Mouse (Mus musculus) brain, embryonic 18.5 days (tissue): ENCODE measurements around the gene Gm5089.

Experiments used
- DNase-seq: peaks from one replicate; pipeline ENCODE4 v3.0.0-alpha.2; 2012; ENCODE audit warnings: low read depth, low spot score

The Gm5089 gene

DNA sequence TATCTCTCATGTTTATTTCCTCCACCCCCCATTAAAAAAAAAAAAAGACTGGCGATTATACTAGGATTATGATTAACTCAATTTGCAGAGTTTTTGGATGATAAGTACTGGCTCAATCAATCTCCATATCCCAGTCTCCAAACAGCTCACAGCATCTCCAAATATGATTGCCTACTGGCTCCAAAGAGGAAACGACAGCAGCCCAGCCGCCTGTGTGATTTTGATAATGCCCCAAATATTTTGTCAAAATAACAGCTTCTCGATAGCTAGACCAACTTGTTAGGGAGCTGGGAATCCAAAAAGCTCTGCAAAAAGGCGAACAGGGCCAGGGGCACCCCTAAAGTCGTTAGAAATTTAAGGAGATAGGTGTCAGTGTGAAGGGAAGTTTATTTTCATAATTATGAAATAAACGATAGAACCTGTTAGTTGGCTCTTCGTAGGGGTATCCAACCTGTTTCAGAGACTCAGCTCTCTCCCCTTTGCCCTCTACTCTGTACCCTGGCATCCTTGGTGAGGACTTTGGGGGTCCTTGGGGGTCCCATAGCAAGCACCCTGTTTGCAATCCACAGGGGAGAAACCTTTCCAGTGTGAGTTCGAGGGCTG is 27.2 kb upstream of the Gm5089 start:
- DNase-seq, result no peak

DNA sequence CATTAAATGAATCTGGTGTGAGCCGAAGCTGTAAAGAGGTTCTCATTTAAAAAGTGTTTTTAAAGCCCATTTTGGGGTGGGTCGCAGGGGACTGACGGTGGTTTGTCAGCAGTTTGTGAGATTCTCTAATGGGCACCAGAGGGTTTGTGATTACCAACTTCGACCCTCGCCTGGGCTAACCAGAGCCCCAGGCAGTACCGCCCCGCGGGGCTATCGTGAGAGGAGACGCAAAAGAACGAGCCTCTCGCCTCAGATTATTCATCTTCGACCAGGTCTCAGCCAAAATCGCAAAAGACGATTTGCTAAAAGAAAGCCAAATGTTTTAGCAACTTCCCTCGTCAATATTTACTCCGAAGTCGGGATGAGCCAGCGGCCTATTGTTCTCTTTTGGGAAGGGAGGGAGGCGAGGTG is 26.4 kb upstream of the Gm5089 start:
- no peak for DNase-seq

DNA sequence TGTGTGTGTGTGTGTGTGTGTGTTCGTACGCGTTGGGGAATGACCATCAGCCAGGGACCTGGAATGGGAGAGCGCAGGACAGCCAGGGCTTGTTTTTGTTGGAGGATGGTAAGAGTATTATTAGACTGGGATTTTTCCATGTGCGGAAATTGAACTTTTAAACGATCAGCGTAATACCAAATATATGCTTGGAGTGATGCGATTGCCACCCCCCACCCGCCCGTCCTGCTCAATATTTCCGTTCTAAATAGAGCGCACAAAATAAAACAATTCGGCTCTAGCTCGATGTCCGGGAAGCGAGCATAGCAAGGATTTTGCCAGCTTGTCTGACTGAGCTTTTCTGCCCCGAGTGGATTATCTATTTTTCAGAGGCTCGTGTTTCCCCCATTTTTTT is 25.9 kb upstream of the Gm5089 start:
- DNase-seq, result no peak

DNA sequence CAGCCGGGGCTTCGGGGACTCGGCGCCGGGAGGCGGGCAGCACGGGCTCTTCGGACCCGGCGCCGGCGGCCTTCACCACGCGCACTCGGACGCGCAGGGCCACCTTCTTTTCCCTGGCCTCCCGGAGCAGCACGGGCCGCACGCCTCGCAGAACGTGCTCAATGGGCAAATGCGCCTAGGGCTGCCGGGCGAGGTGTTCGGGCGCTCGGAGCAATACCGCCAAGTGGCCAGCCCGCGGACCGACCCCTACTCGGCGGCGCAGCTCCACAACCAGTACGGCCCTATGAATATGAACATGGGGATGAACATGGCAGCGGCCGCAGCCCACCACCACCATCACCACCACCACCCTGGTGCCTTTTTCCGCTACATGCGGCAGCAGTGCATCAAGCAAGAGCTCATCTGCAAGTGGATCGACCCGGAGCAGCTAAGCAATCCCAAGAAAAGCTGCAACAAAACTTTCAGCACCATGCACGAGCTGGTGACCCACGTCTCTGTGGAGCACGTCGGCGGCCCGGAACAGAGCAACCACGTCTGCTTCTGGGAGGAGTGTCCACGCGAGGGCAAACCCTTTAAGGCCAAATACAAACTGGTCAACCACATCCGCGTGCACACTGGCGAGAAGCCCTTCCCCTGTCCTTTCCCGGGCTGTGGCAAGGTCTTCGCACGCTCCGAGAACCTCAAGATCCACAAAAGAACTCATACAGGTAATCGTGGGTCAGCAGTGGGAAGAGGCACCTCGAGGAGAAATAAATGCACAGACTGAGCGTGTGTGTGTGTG is 25.3 kb upstream of the Gm5089 start:
- DNase-seq, result no peak

DNA sequence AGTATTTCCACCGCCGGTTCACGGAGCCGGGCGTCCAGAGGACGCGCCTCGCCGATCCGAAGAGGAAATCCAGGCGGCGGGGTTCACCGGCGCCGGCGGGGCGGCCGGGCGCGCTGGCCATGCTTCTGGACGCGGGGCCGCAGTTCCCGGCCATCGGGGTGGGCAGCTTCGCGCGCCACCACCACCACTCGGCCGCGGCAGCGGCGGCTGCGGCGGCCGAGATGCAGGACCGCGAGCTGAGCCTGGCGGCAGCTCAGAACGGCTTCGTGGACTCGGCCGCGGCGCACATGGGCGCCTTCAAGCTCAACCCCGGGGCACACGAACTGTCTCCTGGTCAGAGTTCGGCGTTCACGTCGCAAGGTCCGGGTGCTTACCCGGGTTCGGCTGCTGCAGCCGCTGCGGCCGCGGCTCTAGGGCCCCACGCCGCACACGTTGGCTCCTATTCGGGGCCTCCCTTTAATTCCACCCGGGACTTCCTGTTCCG is 24.7 kb upstream of the Gm5089 start:
- DNase-seq, result no peak

DNA sequence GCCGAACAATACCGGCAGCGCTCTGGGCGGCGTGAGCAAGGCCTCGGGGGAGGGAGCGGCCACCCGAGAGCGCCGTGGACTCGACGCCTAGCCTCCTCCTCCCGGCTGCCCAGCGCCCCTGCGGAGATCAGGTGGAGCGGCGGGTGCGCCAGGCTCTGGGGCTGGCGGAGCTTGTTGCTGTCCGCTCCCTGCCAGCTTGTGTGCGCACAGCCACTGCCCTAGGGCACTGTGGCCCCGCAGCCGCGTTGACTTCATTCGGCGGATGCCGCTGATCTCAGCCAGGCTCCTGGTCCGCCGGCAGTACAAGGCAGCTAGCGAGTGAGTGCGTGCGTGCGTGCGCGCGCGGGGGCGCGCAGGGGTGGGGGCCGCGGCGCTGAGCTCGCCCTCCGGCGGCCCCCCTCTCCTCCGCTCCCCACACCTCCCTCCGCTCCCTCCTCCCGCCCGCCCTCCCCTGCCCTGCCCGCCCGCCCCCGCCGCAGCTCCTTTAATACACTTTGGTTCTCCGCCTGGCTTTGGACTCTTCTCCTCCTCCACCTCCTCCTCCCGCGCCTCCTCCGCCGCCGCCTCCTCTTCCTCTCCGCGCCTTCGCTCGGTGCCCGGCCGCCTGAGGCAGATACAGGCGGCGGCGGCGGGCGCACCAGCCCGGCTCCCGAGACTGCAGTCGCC is 24.1 kb upstream of the Gm5089 start, which contains the start of gene Zic2:
Gene Zic2, plus strand, starts transcription at position 545 of the 666 bp plus-strand sequence.
- DNase-seq, result no peak

DNA sequence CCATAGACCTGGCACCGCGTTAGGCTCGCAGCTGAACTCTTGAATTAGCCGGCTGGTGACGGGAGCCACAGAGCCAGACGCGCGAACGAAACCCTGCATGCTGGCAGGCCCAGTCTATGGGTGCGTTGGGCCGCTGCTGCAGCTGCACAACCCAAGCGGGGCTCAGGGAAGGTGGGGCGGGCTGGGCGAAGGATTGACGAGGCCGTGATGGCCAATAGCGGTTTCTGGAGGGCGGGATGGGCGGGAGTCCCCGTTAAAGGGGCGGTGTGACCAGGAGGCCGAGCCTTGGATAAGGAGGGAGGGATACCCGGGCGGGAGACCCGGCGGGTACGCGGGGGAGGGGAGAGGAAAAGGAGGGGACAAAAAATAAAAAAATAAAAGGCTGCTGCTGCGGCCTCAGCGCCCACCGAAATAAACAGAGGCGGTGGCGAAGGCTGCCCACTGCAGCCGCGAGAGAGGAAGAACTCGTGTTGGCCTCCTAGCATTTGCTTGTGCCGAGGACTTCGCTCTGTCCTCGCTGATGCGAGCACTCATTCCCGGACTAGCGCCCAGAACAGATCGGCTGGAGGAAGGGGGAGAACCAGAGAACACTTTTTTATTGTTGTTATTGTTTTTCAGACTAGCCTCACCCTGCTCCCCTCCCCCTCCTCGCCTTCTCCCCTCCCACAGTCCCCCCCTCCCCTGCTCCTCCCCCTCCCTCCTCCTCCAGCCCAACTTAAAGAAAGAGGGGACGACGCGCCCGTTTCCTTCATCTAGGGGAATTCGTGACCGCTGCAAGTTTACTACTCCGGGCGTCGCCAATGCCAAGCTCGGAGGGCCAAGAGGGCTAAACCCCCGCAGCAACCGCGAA is 23.4 kb upstream of the Gm5089 start:
- DNase-seq, result no peak

DNA sequence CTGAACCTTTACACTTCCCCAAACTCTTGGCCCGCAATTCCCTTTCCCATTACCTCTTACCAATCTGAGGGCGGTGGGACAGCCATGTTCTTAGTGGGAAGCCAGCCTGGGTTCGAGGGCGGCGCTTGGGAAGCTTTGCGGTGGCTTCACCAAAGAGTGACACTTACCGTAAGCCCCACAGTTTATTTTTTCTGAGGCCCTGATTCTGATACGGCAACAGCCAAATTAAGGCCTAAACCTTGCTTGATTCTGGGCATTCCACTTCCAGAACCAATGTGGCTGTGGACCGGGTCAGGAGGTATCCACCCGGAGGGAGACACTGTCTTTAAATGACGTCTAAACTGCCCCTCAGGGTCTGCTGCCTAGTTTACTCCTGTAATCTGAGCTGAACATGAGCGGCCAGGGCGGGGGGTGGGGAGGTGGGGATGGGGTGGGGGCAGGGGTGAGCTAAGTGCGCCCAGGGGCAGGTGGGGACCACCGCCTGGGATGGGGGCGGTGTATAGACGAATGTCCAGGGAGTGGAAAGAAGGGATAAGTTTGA is 22.4 kb upstream of the Gm5089 start:
- no peak for DNase-seq

DNA sequence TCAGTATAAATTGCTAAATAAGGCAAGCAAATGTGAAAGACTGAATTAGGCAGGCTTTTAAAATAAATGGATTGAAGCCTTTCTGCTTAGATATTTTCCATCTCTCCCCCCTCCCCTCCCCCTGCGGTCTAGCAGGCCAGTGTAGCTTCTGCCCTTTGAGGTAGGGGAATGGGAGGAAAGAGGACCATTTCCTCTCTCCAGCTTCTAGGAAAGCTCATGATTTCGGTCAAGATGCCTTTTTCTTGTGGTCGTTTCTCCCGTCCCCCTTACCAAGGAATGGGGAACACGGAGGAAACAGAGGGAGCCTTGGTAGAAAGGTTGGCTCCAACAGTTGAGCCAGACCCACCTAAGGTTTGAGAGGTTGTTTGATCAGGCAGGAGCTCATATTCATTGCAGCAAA is 21.7 kb upstream of the Gm5089 start:
- no peak for DNase-seq

DNA sequence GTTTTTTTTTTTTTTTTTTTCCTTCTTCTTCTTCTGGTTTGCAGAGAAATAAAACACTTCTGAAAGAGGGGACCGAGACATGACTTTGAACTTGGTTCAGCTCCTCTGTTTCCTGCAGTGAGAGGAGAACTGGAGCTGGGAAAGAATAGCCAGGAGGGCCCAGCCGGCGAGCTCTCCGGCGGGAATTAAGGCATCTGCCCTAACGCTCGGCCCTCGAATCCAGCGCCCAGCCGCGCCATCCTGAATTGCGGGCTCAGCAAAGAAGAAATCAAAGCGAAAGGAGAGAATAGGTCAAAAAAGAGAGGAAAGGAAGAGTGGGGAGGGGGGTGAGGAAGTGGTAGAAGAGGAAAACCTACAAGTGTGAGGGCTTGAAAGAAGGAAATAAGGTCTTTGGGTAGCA is 21.2 kb upstream of the Gm5089 start:
- no peak for DNase-seq

DNA sequence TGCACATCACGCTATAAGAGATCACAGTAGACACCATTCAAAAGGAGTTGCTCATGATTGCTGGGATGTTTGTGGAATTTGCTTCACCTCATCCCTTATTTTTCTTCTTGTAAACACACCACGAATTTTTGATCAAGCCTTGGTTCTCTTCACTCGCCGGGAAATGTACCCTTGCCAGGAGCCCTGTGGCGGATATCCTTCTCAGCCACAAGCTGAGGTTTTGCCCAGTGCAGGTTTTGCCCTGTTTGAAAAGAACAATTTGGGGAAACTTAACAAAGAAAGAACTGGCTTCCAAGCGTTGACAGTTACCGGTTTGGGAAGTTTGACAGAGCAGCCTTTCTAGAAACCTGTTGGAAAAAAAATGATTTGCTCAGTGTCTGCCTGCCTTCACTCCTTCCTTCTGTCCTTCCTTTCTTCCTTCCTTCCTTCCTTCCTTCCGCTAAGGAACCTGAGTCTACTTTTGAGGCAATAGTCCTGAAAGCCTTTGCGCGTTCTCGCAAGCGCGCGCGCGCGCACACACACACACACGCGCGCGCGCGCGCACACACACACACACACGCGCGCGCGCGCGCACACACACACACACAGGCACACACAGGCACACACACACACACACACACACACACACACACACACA is 20.7 kb upstream of the Gm5089 start:
- DNase-seq, result no peak

DNA sequence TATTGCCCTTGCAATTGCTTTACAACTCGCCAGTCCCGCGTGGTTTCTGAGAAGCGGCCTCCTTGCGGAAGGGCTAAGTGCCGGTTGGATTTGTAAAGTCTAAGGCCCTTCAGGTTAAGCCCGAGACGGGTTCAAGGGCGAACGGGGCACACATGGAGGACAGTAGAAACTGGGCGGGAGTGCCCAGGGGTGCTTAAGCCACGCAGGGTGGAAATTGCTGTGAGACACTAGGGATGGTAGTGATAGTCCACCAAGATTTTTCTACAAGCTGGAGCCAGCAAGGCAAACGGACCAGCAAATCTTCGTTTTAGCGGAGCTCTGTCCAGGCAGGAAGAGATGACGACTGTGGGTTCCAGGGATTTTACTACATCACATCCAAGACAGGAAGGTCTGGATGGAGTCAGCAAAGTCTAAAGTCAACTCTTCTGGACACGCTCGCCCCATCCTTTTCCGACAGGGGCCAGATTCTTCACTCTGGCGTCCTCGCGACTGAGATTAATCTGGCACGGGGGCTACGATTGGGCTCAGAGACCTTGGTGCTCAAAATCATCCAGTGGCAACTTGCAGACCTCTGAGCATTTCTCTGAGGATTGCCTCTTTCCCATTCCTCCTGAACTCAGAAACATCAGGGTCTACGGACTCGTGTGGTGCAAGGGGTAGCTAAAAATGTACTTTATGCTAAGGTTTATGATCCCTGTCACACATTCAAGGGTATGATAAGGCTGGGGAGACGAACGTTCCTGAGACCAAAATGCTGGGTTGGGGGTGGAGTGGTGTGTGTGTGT is 18.2 kb upstream of the Gm5089 start:
- no peak for DNase-seq

DNA sequence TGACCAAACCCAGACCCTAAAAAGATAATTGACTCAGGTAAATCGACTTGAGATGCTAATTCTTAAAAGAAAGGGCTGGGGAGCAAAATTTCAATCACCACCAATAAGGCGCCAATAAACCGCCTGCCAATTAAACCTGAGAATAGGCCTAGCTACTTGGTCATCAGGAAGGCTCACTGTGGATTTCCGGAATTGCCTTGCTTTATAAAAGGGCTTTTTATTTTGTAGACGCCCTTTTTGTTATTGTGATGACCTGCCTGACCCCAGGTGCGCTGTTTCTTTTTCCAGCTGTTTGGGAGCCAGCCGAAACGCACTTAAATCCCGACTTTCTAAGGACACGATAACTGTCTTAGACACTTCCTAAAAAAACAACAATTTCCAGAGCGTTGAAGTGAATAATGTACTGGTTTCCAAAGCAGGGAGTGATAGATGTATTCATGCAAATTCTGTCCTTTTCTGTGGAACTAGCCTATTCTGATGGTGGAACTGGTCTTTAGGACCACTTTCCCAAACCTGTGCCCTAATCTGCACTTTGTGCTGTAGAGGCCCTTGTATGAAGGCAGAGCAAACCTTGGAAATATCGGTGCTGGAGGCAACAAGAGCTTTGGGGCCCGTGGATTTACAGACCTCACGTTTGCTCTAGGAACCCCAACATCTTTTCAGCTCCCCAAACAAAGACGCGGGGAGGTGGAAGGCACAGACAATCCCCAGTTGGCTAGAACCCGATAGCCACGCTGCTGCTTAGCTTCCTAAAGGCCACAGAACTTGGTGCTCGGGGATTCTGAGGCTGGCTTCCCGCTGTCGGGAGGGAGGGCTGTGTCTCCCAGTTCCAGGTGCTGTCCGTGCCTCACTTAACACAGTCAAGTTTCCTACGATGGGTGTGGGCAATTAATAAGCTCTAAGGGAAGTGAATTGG is 17.3 kb upstream of the Gm5089 start:
- no peak for DNase-seq

DNA sequence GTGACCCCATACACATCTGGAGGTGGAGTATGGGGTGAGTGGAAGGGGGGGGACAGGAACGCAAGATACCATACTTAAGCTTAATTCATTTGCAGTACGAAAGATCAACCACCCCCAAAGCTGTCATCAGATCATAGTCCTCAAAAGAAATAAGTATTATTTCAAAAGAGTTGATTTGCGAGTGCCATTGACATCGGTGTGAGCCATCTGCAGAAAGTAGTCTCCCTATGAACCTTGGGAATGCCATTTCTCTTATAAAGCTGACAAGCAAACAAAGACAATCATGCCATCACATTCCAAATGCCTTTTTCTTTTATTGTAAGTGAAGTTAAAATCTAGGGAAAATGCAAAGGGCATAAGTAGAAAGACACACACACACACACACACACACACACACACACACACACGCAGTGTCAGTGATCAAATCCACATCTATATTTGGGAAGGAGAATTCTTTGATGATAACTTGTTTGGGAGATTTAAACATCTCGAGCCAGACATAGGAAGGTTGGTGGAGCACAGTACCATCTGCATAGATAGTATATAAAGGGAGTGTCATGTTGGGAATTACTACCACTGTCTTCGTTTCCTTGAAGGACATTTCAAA is 15.9 kb upstream of the Gm5089 start:
- no peak for DNase-seq

DNA sequence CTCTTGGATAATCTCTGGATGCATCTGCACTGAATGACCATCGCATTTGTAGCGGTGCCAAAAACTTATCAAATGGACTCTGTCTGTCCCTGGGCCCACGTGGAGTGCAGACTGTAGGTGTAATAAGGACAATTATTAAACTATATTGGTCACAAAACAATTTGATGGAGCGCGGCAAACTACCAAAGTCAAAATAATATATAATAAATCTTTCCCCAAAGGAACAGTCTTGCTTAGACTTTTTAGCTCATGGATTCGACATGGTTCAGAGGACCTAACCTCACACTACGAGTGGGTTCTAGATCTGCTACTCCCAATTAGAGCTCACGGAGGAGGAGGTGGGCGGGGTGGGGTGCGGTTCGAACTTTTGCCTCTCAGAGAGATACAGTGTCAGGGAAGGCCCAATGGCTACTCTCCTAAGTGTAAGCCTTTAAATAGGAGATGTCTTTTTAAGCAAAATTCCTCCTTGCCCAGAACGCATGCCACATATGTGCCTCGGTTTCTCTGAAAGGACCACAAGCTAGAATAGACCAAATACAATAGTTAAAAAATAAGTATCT is 15.1 kb upstream of the Gm5089 start:
- no peak for DNase-seq

DNA sequence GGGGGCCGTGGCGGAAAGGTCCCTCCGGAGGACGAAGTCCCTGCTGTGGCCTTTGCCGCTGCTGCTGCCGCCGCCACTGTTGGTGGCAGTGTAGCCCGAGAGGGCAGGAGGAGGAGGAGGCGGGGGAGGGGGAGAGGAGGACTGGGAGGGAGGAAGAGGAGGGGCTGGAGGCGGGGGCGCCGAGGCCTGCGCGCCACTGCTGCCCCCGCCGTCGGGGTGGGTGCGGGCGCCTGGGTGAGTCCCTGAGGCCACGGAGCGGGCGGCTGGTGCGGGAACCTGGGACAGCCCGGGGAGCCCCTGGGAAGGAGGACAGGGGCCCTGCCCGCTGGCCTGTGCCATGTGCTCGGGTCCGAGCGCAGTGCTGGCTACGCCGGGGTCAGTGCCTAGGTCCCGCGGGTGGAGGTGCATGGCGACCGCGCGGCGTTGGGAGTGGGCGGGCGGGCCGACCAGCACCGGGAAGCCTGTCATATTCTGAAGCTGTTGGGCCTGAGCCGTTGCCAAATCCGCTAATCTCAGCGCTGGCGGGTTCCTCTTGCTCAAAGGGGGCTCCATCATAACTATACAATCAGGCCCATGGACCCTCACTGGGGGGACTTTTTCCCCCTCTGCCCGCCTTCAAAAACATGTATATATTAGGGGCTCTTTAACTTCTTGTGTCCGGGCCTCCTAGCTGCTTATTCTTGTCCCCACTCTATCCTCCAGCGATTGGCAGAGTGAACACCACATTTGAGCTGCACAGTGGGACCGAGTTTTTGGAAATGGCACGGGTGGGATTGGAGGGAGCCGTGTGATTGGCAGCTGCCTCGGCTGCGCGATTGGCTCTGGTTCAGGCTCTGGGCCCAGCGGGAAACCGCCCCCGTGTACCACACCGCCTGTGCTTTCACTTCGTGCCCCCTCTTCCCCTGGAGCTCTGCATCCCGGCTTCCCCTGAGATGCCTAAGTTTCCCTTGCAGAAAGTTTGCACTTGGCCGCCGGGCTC is 14.1 kb upstream of the Gm5089 start, which contains the start of gene Zic5:
Gene Zic5, minus strand, starts transcription at position 915 of the 979 bp plus-strand sequence.
- DNase-seq, result no peak

DNA sequence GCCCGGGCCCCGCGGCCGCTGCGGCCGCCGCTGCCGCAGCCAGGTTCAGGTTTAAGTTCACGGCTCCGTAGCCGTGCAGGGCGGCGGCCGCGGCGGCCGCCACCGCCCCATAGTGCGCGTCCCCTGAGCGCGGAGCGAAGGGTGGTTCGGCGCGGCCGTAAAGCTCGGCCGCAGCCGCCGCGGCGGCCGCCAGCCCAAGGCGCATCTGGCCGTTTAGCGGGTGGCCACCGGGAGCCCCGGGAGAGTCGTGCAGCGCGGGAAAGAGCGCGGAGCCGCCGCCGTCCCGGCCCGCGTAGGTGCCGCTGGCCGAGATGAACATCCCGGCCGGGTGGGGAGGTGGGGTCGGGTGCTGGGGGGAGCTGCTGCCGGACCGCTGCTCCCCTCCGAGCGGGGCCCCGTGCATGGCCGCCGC is 13.4 kb upstream of the Gm5089 start:
- no peak for DNase-seq
